16 mouse cellular contexts compared by ENCODE assay signal in genomic region chr8:111770958-111771624, GRCm38 (mm10). TPM values are rescaled to one million over a fixed set of nuclear protein-coding genes. Genes with fewer than 3 reads are reported as not detected.
A peak's percentile ranks its signal among the peaks of the same experiment; 100 is the strongest.
DNase-seq lines count a peak whose midpoint lies in the region; ATAC-seq and TF ChIP-seq lines count a peak whose summit lies in the region.
"Had no signal": no experiment of that assay in that cellular context is flagged by ENCODE, and none has a peak within 500 bp of the region (broad histone marks: within the 10 kb centered on the region; RNA-seq: fewer than 3 reads in every experiment).

No protein-coding gene starts in this region.

- no peaks in the 10 kb centered on the region for H3K9me3 ChIP-seq in heart, embryonic 12.5 days (replicated peaks)
- H3K9me3 ChIP-seq in lung, embryonic 14.5 days (ENCODE audit: low read depth, low read length), result no peaks in the 10 kb centered on the region
- H3K9me3 ChIP-seq in forebrain, embryonic 15.5 days, result no peaks in the 10 kb centered on the region
- H3K9me3 ChIP-seq: embryonic facial prominence, embryonic 13.5 days; midbrain, embryonic 15.5 days; stomach, embryonic 15.5 days had no signal

- WGBS in heart, embryonic 12.5 days, result 51% methylated on average over 5 of the region's 5 CpGs
- 51% methylated on average over 5 of the region's 5 CpGs for WGBS in lung, embryonic 14.5 days
- WGBS in forebrain, embryonic 15.5 days, result 53% methylated on average over 5 of the region's 5 CpGs

- H3K36me3 ChIP-seq in heart, embryonic 12.5 days, result peaks cover 52% of the 10 kb centered on the region
- H3K36me3 ChIP-seq in lung, embryonic 14.5 days (ENCODE audit: insufficient read depth), result peaks cover 51% of the 10 kb centered on the region
- no peaks in the 10 kb centered on the region; the same call in 1 of the 2 replicates for H3K36me3 ChIP-seq in forebrain, embryonic 15.5 days
- H3K36me3 ChIP-seq: midbrain, embryonic 15.5 days had no signal

- no peak overlapping the region for H3K4me3 ChIP-seq in heart, embryonic 12.5 days
- H3K4me3 ChIP-seq in lung, embryonic 14.5 days (ENCODE audit: low read depth, low read length), result no peak overlapping the region
- no peak overlapping the region for H3K4me3 ChIP-seq in forebrain, embryonic 15.5 days
- H3K4me3 ChIP-seq: embryonic facial prominence, embryonic 13.5 days; midbrain, embryonic 15.5 days; stomach, embryonic 15.5 days had no signal

- no peak overlapping the region for H3K9ac ChIP-seq in heart, embryonic 12.5 days
- no peak overlapping the region for H3K9ac ChIP-seq in lung, embryonic 14.5 days
- no peak overlapping the region for H3K9ac ChIP-seq in forebrain, embryonic 15.5 days (replicated peaks)
- H3K9ac ChIP-seq: embryonic facial prominence, embryonic 13.5 days; liver, postnatal 0 days; midbrain, embryonic 15.5 days; stomach, embryonic 15.5 days had no signal

- peak overlapping the region; percentile 19; the same call in 1 of the 2 replicates for H3K27ac ChIP-seq in heart, embryonic 12.5 days (ENCODE audit: poor library complexity, severe bottlenecking)
- peak overlapping the region; percentile 18; the same call in 1 of the 2 replicates for H3K27ac ChIP-seq in lung, embryonic 14.5 days (ENCODE audit: low read depth)
- peak overlapping the region; percentile 91 for H3K27ac ChIP-seq in forebrain, embryonic 15.5 days (replicated peaks)
- H3K27ac ChIP-seq: stomach, embryonic 15.5 days had no signal

- no peak for TF ChIP-seq CTCF in lung, embryonic 14.5 days (IDR thresholded peaks at IDR 0.05; ENCODE audit: low read depth)

- ATAC-seq in heart, embryonic 12.5 days (ENCODE audit: insufficient number of reproducible peaks, low FRiP score), result no peak
- peak; percentile 90 for ATAC-seq in lung, embryonic 14.5 days (ENCODE audit: insufficient read depth)
- peak; percentile 80 for ATAC-seq in forebrain, embryonic 15.5 days (replicated peaks)
- ATAC-seq in megakaryocyte-erythroid progenitor cell, adult 5-6 weeks (replicated peaks; ENCODE audit: low FRiP score, low TSS enrichment, poor library complexity, severe bottlenecking), result no peak
- ATAC-seq: liver, postnatal 0 days had no signal

- H3K4me2 ChIP-seq in heart, embryonic 12.5 days, result no peak overlapping the region
- H3K4me2 ChIP-seq in lung, embryonic 14.5 days, result no peak overlapping the region
- H3K4me2 ChIP-seq in forebrain, embryonic 15.5 days (replicated peaks), result no peak overlapping the region
- H3K4me2 ChIP-seq: embryonic facial prominence, embryonic 13.5 days; heart, embryonic 11.5 days; midbrain, embryonic 15.5 days; stomach, embryonic 15.5 days had no signal

- no peaks in the 10 kb centered on the region for H3K27me3 ChIP-seq in heart, embryonic 12.5 days (replicated peaks)
- no peaks in the 10 kb centered on the region for H3K27me3 ChIP-seq in lung, embryonic 14.5 days (ENCODE audit: insufficient read depth, low read length)
- no peaks in the 10 kb centered on the region for H3K27me3 ChIP-seq in forebrain, embryonic 15.5 days
- H3K27me3 ChIP-seq: CH12.LX; embryonic facial prominence, embryonic 13.5 days; midbrain, embryonic 15.5 days; stomach, embryonic 15.5 days had no signal

- DNase-seq in heart, adult 18-20 months, result no peak
- DNase-seq in lung, embryonic 14.5 days, result peak; percentile 85
- DNase-seq in lung, postnatal 14 days, result no peak
- DNase-seq in lung, postnatal 36 days, result peak; percentile 52
- DNase-seq: adrenal gland, adult 8-10 months; cerebellum, adult 18-20 months; kidney, adult 11 months; liver, postnatal 0 days had no signal

- H3K4me1 ChIP-seq in heart, embryonic 12.5 days (replicated peaks), result peaks cover 50% of the 10 kb centered on the region
- H3K4me1 ChIP-seq in lung, embryonic 14.5 days (ENCODE audit: insufficient read depth), result no peaks in the 10 kb centered on the region
- H3K4me1 ChIP-seq in forebrain, embryonic 15.5 days, result peaks cover 35% of the 10 kb centered on the region

RNA-seq across cellular contexts. Expression of gene Bcar1, which starts 27.5 kb away (rescaled TPM):
- polyA plus RNA-seq in heart, embryonic 12.5 days (2016; fragmentation: Nextera tagmentation; extraction: Ambion mirVana), result 46.4 and 47.2 TPM in 2 replicates
- 10 to 100 TPM; 18.9 to 19.1 TPM for total RNA-seq in heart, adult 18-20 months (2021)
- polyA plus RNA-seq in lung, embryonic 14.5 days (2014; fragmentation: Nextera tagmentation; extraction: Ambion mirVana), result 54.5 and 56.3 TPM in 2 replicates
- polyA plus RNA-seq in forebrain, embryonic 15.5 days (2015; fragmentation: Nextera tagmentation; extraction: Ambion mirVana), result 51.8 and 55.1 TPM in 2 replicates
- total RNA-seq in megakaryocyte-erythroid progenitor cell, adult 5-6 weeks (2014; fragmentation: Nextera tagmentation), result 0.17 TPM in 1 of 2 replicates, not detected in the other
- total RNA-seq in megakaryocyte-erythroid progenitor cell, adult 5-6 weeks (2017), result not detected in 2 replicates

Comparison
In these comparisons a context has a peak if more than half of its experiments do, and no peak if none do; other contexts are left out.
1. DNase-seq: peak in lung, embryonic 14.5 days (single experiment) and lung, postnatal 36 days (single experiment); none in heart, adult 18-20 months (0 of 2) and lung, postnatal 14 days (single experiment).
2. ATAC-seq: peak in lung, embryonic 14.5 days (single experiment) and forebrain, embryonic 15.5 days (single experiment); none in heart, embryonic 12.5 days (single experiment) and megakaryocyte-erythroid progenitor cell, adult 5-6 weeks (single experiment).
3. H3K27ac ChIP-seq: peak in every context shown above with its lines; median percentile 91 in forebrain, embryonic 15.5 days; 19 in heart, embryonic 12.5 days; 18 in lung, embryonic 14.5 days.